In genomic region chr1:32553459-32553858, GRCm38 (mm10) we compare ENCODE assay signal across 19 mouse cellular contexts. TPM values are rescaled to one million over a fixed set of nuclear protein-coding genes. Genes with fewer than 3 reads are reported as not detected.
"Had no signal": no experiment of that assay in that cellular context is flagged by ENCODE, and none has a peak within 500 bp of the region (broad histone marks: within the 10 kb centered on the region; RNA-seq: fewer than 3 reads in every experiment).

No protein-coding gene starts in this region.

- H3K4me1 ChIP-seq: lung, embryonic 15.5 days; midbrain, embryonic 10.5 days; midbrain, embryonic 12.5 days; neural tube, embryonic 13.5 days; neural tube, embryonic 15.5 days had no signal

- DNase-seq: lung, adult 18-20 months; lung, postnatal 4 days; right cerebral cortex, postnatal 25 days; right cerebral cortex, postnatal 4 days; spleen, adult 18-20 months; thymus, adult 18-20 months; thymus, postnatal 14 days; thymus, postnatal 36 days had no signal

- H3K4me3 ChIP-seq: lung, embryonic 15.5 days; midbrain, embryonic 10.5 days; midbrain, embryonic 12.5 days; myocyte; neural tube, embryonic 13.5 days; neural tube, embryonic 15.5 days had no signal

- H3K9ac ChIP-seq: lung, embryonic 15.5 days; midbrain, embryonic 12.5 days; neural tube, embryonic 13.5 days; neural tube, embryonic 15.5 days had no signal

- ATAC-seq: lung, postnatal 0 days had no signal

- H3K27ac ChIP-seq: lung, embryonic 15.5 days; midbrain, embryonic 10.5 days; midbrain, embryonic 12.5 days; neural tube, embryonic 13.5 days; neural tube, embryonic 15.5 days had no signal

- H3K9me3 ChIP-seq: lung, embryonic 15.5 days; midbrain, embryonic 10.5 days; midbrain, embryonic 12.5 days; neural tube, embryonic 13.5 days; neural tube, embryonic 15.5 days had no signal

- H3K36me3 ChIP-seq: lung, embryonic 15.5 days; midbrain, embryonic 10.5 days; midbrain, embryonic 12.5 days; neural tube, embryonic 13.5 days; neural tube, embryonic 15.5 days had no signal

- H3K4me2 ChIP-seq: lung, embryonic 15.5 days; midbrain, embryonic 12.5 days; neural tube, embryonic 13.5 days; neural tube, embryonic 15.5 days had no signal

- H3K27me3 ChIP-seq: lung, embryonic 15.5 days; midbrain, embryonic 12.5 days; neural tube, embryonic 13.5 days; neural tube, embryonic 15.5 days had no signal

RNA-seq across cellular contexts. Expression of gene Gm5415, which starts 6.4 kb away (rescaled TPM):
- total RNA-seq: megakaryocyte, adult 5-6 weeks; megakaryocyte-erythroid progenitor cell, adult 5-6 weeks had no signal
- polyA plus RNA-seq: lung, embryonic 15.5 days; lung, postnatal 0 days; myocyte; small intestine, adult 2 months; thymus, postnatal 0 days had no signal
